Mouse (Mus musculus): ENCODE results near the gene Zkscan16. TPM values are rescaled to one million over a fixed set of nuclear protein-coding genes. Genes with fewer than 3 reads are reported as not detected.

Gene Zkscan16
- total RNA-seq (2023), result not detected in 2 replicates

DNA sequence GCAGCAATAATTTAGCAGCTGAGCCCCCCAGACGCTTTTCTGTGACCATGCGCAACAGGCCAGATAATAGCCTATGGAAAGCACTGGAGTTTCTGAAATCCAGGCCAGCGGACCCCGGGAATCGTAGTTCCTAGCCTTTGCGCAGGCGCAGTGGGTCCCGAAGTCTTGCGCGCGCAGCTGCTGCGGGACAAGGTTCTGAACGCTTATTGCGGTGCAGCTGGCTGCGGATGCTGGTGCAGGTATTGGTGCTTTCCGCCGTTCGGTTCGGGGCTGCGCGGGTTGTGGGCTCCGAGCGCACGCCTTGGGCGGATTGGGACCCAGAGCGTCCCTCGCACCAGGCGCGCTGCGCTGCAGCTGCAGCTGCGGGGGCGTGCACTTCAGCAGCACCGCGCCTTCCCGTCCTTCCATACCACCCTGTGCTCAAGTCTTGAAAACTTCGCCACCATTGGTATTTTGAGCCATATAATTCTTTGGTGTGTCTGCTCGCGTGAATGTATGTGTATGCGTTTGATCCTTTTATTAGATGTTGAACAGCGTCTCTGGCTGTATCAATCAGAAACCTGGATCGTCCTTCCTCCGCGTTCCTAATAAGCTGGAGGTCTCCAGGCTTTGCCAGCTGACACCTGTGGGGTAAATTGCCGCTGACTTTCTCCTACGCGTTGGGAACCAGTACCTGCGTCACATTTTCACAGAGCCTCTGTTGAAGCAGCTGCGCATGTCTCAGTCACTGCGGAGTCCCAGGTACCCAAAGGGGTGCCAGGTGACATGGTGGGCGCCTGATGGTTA lies at the start of gene Zkscan16:
Gene Zkscan16 (plus strand): TSS at position 209 of the 786 bp plus-strand sequence.

DNA sequence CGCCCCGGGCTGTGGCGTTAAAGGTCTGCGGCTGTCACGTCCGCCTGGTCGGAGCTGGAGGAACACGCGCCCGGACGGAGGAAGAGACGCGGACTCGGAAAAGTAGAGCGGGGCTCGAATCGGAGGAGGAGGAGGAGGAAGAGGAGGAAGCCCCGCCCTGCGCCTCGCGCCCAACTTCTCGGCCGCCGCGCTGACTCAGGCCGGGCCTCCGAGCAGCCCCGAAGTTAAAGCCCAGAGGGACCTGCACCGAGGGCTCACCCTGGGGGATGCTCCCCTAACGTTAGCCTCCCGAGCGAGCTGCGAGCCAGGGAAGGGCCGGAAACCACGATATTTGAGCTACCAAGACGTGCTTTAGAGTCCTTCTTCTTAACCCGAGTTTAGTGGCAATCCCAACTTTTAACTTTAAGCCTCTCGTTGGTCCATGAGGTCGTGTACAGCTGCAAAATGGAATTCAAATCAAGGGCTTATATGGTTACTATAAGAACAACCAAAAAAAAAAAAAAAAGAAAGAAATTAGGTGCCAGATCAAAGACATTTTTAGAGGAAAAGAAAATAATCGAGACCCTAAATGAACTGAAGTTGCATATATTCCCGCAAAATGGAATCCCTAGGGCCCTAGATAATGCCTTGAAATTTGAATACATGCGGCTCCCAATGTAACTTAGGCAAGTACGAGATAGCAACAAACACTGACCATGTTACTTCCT lies 30.6 kb upstream of the Zkscan16 start, which contains the start of gene Ecpas:
Gene Ecpas (minus strand): TSS at position 121 of the 707 bp plus-strand sequence.

DNA sequence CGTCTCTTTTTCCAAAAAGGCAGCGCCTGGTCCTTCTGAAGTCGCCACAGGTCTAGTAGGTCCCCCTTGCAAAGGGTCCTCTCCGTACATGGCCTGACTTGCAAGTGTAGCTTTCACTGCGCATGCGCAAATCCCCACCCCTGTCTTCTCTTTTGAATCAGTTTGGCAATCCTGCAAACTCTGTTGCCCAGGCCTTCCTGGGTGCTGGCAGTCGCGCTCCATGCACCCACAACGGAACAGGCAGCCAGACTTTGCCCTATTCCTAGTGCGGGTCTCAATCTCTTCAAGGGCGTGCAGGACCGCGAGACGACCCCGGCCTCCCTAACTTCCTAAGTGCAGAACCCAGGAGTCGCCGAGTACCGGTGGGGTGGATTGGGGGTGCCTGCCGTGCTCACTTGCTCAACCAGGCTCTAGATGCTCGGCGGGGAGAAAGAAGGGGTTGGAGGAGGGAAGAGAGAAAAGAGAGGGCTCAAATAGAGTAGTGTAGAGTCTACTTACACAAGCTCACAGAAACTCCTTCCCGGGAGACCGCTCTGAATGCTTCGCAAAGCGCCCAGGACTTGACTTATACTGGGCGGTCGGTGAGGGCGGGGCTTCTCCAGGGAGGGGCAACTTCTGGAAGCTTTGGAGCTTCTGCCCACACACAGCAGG lies 43.2 kb downstream of the Zkscan16 start, which contains the start of gene Ptgr1:
Gene Ptgr1 (minus strand): TSS at position 580 of the 651 bp plus-strand sequence.

DNA sequence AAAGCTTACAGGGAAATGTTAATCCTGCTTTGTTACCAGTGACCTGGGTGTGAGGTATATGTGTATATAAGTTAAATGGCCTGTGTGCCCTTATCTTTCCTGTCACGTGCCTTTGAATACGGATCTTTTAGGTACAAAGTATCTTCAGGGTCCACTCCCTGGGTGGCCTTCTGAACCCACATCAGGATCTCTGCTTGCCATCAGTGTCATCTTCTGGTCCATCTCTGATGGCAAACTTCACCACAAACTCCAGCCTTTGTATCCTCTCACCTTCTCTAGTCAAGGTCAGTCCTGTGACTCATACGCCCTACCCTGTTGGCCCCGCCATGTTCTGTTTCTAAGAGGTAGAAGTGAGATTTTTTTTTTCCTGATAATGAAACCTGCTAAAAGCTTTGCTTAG lies 51.3 kb downstream of the Zkscan16 start, which contains the start of gene Dnajc25:
Gene Dnajc25 (plus strand): TSS at position 301 of the 400 bp plus-strand sequence.

DNA sequence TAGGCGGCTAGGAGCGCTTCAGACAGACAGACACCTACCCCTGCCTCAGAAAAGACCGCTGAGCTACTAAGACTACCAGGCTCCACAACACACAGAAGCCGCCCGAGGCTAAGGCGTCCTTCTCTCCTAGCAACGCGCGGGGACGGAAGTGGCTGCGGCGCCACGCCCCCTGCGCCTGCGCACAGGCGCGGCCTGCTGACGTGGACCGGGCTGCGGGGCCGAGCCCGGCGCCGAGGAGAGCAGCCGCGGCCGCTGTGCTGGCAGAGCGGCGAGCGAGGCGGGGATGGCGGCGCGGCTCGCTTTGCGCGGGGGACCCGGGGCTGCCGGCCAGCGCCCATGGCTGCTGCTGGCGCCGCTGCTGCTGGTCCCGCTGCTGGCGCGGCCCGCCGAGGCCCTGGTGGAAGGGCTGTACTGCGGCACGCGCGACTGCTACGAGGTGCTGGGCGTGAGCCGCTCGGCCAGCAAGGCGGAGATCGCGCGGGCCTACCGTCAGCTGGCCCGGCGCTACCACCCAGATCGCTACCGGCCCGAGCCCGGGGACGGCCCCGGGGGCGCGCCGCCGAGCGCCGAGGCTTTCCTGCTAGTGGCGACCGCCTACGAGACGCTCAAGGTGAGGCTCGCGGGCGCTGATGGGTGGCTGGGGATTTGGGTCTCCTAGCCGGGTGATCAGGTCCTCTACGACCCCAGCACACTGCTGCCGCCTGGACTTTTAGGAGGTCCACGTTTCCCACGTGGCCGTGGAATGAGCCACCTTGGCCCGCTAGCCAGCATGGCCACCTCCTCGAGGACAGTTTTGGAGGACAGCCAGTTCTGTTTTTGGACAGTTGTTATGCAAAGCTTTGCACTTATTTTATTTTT lies 59.7 kb downstream of the Zkscan16 start, which contains the start of gene Gm20503:
Gene Gm20503 (plus strand): TSS at position 263 of the 858 bp plus-strand sequence.

Other genes with a start within 250 kb of the Zkscan16 start
- gene Olfr267, start 155.9 kb upstream of the Zkscan16 start, total RNA-seq (2023), result not detected in 2 replicates
- gene Ecpas, start 30.9 kb upstream of the Zkscan16 start, total RNA-seq (2023), result 78.2 and 104 TPM in 2 replicates
- 18.2 and 21.9 TPM in 2 replicates for gene Ptgr1, start 43.5 kb downstream of the Zkscan16 start, total RNA-seq (2023)
- gene Dnajc25, start 51.4 kb downstream of the Zkscan16 start, total RNA-seq (2023), result 6.0 and 6.5 TPM in 2 replicates
- gene Gm20503, start 59.6 kb downstream of the Zkscan16 start, total RNA-seq (2023), result 4.4 TPM in 1 of 2 replicates, not detected in the other
- gene Gng10, start 91.5 kb downstream of the Zkscan16 start, total RNA-seq (2023), result 60.6 and 65.0 TPM in 2 replicates
- gene AI481877, start 195.4 kb downstream of the Zkscan16 start, total RNA-seq (2023), result not detected in 2 replicates
- gene Ugcg, start 245.6 kb downstream of the Zkscan16 start, total RNA-seq (2023), result 27.3 and 27.8 TPM in 2 replicates